Mouse (Mus musculus) limb, embryonic 11.5 days (tissue): ENCODE results near the gene Ankrd35. TPM values are rescaled to one million over a fixed set of nuclear protein-coding genes. Genes with fewer than 3 reads are reported as not detected.
A peak's percentile ranks its signal among the peaks of the same experiment; 100 is the strongest.
"Not testable (repeated sequence)": the region's sequence is repeated elsewhere in the genome, so short reads cannot be mapped to it uniquely, and the experiment has no call there.

Experiments
- ATAC-seq: fragments of 200-750 bp; cut with Nextera tagmentation; 2 replicates; pipeline ENCODE4 v1.8.0; 2017; ENCODE audit warnings: low read depth; ENCODE audit not compliant: insufficient number of reproducible peaks, low FRiP score, low TSS enrichment
- DNase-seq: peaks from one replicate; pipeline ENCODE4 v3.0.0-alpha.2; 2015; ENCODE audit warnings: low spot score
- H3K27ac ChIP-seq: fragments of 300-500 bp; sonication (generic); replicated peaks from 2 replicates; pipeline ENCODE4 v1.5.1; 2014; ENCODE audit warnings: low read depth, mild to moderate bottlenecking, low read length
- H3K27me3 ChIP-seq: fragments of 300-500 bp; sonication (generic); 2 replicates; pipeline ENCODE4 v1.6.1; 2014; ENCODE audit warnings: mild to moderate bottlenecking, low read length, mixed read lengths; ENCODE audit not compliant: control insufficient read depth, insufficient read depth
- H3K36me3 ChIP-seq: fragments of 300-500 bp; sonication (generic); 2 replicates; pipeline ENCODE4 v1.6.1; 2014; ENCODE audit warnings: mild to moderate bottlenecking, low read length, moderate library complexity, mixed read lengths; ENCODE audit not compliant: control insufficient read depth, insufficient read depth
- H3K4me1 ChIP-seq: fragments of 300-500 bp; sonication (generic); 2 replicates; pipeline ENCODE4 v1.6.1; 2014; ENCODE audit warnings: low read length, mixed read lengths; ENCODE audit not compliant: control insufficient read depth, insufficient read depth
- H3K4me2 ChIP-seq: fragments of 300-500 bp; sonication (generic); 2 replicates; pipeline ENCODE4 v1.6.1; 2014; ENCODE audit warnings: low read depth, mild to moderate bottlenecking, moderate library complexity; ENCODE audit not compliant: severe bottlenecking
- H3K4me3 ChIP-seq: fragments of 300-500 bp; sonication (generic); 2 replicates; pipeline ENCODE4 v1.5.1; 2014; ENCODE audit warnings: low read depth, low read length
- H3K9ac ChIP-seq: fragments of 300-500 bp; sonication (generic); 2 replicates; pipeline ENCODE4 v1.6.1; 2014; ENCODE audit warnings: mild to moderate bottlenecking, low read length
- H3K9me3 ChIP-seq: fragments of 300-500 bp; sonication (generic); 2 replicates; pipeline ENCODE4 v1.6.1; 2016; ENCODE audit warnings: low read length; ENCODE audit not compliant: control insufficient read depth
- WGBS: fragments of 180-500 bp; shearing (Covaris S2); extraction: QIAGEN DNeasy Blood & Tissue Kit; methylation state at CpG from one replicate; pipeline ENCODE4 v1.1.7; 2014; 5-methylcytosine and 5-hydroxymethylcytosine counted together
- polyA plus RNA-seq: library from polyadenylated mRNA; unstranded; fragments of >200 nt; fragmentation: Nextera tagmentation; extraction: Ambion mirVana; gene quantifications from 2 replicates; pipeline ENCODE4 v1.2.1, GENCODE M21; 2014

The Ankrd35 gene
- polyA plus RNA-seq, 1 experiment from 2014 or later = 0.31 TPM

DNA sequence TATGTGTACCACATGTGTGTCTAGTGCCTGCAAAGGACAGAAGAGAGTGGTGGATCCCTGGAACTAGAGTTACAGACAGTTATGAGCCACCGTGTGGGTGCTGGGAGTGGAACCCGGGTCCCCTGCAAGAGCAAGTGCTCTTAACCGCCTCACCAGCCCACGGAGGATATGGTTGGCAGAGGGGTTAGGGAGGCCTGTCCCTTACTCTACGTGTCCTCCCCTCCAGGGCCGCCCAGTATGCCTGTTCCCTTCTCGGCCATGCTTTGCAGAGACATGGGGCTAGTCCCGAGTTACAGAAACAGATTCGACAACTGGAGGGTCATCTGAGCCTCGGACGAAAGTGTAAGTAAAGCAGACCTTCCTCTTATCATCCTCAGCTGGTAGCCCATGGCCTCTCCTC lies 33.5 kb upstream of the Ankrd35 start:
- Histone ChIP-seq H3K27ac (no peak overlapping the region; the same call in 1 of the 2 replicates), H3K4me3 (peak overlapping the region; percentile 95), H3K9ac (peak overlapping the region; percentile 95; the same call in 1 of the 2 replicates), H3K4me2 (peak overlapping the region; percentile 81), H3K27me3 (no peaks in the 10 kb centered on the region), H3K9me3 (peaks cover 2% of the 10 kb centered on the region; the same call in 1 of the 2 replicates), H3K4me1 (0 out of 2 replicates have a peak, but pooled peaks cover 3% of the 10 kb centered on the region), H3K36me3 (peaks cover 13% of the 10 kb centered on the region; the same call in 1 of the 2 replicates)
- ATAC-seq (no peak), DNase-seq (peak; percentile 22)
- WGBS = 69% methylated on average over 11 of the region's 11 CpGs

- 62% methylated on average over 1 of the region's 1 CpGs for WGBS
- Histone ChIP-seq H3K9me3 (no peaks in the 10 kb centered on the region), H3K27ac (no peak overlapping the region), H3K4me1 (0 out of 2 replicates have a peak, but pooled peaks cover 3% of the 10 kb centered on the region), H3K4me3 (no peak overlapping the region), H3K36me3 (peaks cover 6% of the 10 kb centered on the region; the same call in 1 of the 2 replicates), H3K9ac (no peak overlapping the region), H3K27me3 (no peaks in the 10 kb centered on the region), H3K4me2 (no peak overlapping the region)
- ATAC-seq = no peak
- DNase-seq = peak; percentile 71
These were observed 30.7 kb upstream of the Ankrd35 start for GRCm38 (mm10) chr3:96639219-96639618.

- WGBS = 74% methylated on average over 7 of the region's 7 CpGs
- peak; percentile 56 for DNase-seq
- H3K4me3 ChIP-seq = no peak within 1 kb of the TSS
- no peak within 1 kb of the TSS for H3K27ac ChIP-seq
- H3K4me2 ChIP-seq = no peak within 1 kb of the TSS
- no peaks in the 10 kb centered on the region for H3K27me3 ChIP-seq
- H3K36me3 ChIP-seq = no peaks in the 10 kb centered on the region
- H3K9me3 ChIP-seq = no peaks in the 10 kb centered on the region
- no peaks in the 10 kb centered on the region for H3K4me1 ChIP-seq
- no peak for ATAC-seq
- H3K9ac ChIP-seq = no peak within 1 kb of the TSS
These were observed 24.8 kb upstream of the Ankrd35 start, which contains the start of gene Itga10 for GRCm38 (mm10) chr3:96645018-96645649. Gene Itga10 (plus strand): TSS chr3:96645584.

DNA sequence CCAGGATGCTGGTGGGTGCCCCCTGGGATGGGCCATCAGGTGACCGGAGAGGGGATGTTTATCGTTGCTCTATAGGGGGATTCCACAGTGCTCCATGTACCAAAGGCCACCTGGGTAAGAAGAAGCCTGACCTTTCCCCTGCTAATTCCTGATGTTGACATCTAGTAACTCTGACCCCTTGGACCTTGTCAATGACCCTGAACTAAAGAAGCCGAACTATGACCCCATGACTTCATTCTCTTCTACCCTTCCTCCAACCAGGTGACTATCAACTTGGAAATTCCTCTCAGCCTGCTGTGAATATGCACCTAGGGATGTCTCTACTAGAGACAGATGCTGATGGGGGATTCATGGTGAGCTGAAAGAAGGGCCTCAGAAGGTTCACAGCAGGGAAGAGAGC lies 22.6 kb upstream of the Ankrd35 start:
- Histone ChIP-seq H3K4me3 (no peak overlapping the region), H3K4me2 (no peak overlapping the region), H3K36me3 (no peaks in the 10 kb centered on the region), H3K27ac (no peak overlapping the region), H3K9me3 (no peaks in the 10 kb centered on the region), H3K27me3 (no peaks in the 10 kb centered on the region), H3K9ac (no peak overlapping the region), H3K4me1 (no peaks in the 10 kb centered on the region)
- DNase-seq (no peak), ATAC-seq (no peak)
- WGBS = 89% methylated on average over 3 of the region's 3 CpGs

DNA sequence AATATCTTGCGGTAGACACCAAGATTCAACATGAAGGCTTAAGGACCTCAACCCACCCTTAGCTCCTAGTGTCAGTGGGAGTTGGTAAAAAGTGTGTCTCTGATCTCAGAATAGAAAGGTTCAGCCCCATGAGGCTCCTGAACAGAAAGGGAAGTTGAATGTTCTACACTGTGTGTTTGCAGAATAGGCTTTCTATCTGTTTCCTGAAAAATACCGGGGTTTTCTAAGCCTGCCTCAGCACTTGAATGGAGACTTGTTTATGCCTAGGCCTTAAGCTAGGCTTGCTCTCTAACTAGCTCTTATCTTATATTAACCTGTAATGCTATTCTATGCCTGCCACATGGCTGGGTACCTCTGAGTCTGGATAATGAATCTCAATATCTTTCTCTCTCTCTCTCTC lies 9.0 kb upstream of the Ankrd35 start:
- H3K4me2 ChIP-seq = no peak overlapping the region
- no peak for ATAC-seq
- H3K9me3 ChIP-seq = no peaks in the 10 kb centered on the region
- no peak for DNase-seq
- no peak overlapping the region for H3K27ac ChIP-seq
- H3K36me3 ChIP-seq = no peaks in the 10 kb centered on the region
- H3K4me3 ChIP-seq = no peak overlapping the region
- H3K27me3 ChIP-seq = no peaks in the 10 kb centered on the region
- no peaks in the 10 kb centered on the region for H3K4me1 ChIP-seq
- H3K9ac ChIP-seq = no peak overlapping the region
- 87% methylated on average over 2 of the region's 2 CpGs for WGBS

- Histone ChIP-seq H3K4me1 (no peaks in the 10 kb centered on the region), H3K27ac (no peak overlapping the region; the same call in 1 of the 2 replicates), H3K27me3 (no peaks in the 10 kb centered on the region), H3K36me3 (no peaks in the 10 kb centered on the region), H3K4me2 (peak overlapping the region; percentile 36), H3K9me3 (no peaks in the 10 kb centered on the region), H3K9ac (no peak overlapping the region; the same call in 1 of the 2 replicates), H3K4me3 (peak overlapping the region; percentile 14; the same call in 1 of the 2 replicates)
- no peak for ATAC-seq
- WGBS = 48% methylated on average over 8 of the region's 8 CpGs
- DNase-seq = peak; percentile 34
These were observed 7.1 kb upstream of the Ankrd35 start for GRCm38 (mm10) chr3:96662731-96663316.

DNA sequence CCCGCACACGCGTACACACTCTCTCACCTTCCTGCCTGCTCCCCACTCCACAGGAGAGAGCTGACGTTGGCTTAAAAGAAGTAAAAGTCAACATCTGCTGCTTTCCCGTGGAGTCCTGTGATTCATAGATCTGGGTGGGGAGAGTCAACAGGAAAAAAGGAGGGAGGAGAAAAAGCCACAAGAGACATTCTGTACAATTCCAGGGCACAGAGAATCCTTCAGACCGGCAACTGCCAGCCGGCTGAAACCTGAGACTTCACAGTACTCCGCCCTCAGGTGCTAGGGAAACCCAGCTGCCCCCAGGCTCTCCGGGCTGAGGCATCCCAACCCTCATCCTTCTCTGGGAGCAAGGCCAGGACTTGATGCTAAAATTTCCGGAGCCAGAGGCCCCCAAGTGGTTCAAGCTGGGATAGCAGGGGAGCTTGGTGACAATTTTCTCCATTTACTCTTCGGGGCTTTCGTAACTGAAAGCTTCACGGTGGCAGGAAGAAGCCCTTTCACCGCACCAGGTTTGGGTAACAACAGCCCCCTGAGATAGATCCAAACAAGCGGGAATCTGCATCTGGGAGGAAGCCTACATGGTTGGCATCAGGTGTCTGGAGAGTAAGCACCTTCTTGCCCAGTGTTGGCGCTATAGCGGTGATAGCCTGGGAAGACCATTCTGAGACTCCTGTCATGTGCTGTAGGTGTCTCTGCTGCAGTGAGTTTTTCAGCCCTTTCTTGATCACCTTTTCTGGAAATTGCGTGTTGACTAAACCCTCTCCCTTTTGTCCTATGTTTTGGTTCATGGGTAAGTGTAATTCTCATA lies 6.3 kb upstream of the Ankrd35 start:
- peak overlapping the region; percentile 36 for H3K4me2 ChIP-seq
- WGBS = 7% methylated on average over 17 of the region's 18 CpGs

DNA sequence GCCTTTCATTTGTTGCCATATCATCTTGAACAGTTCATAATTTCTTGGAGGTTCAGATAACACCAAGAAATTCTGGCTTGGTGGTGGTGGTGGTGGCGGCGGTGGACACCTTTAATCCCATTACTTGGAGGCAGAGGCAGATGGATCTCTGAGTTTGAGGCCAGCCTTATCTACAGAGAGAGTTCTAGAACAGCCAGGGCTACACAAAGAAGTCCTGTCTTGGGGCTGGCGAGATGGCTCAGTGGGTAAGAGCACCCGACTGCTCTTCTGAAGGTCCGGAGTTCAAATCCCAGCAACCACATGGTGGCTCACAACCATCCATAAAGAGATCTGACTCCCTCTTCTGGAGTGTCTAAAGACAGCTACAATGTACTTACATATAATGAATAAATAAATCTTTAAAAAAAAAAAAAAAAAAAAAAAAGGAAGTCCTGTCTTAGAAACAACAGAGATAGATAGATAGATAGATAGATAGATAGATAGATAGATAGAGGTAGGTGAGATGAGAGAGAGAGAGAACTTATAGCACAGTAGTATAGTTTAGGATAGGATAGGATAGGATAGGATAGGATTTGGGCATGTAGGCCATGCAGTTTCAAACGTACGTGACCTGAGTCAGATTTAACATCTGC lies 4.1 kb upstream of the Ankrd35 start:
- not testable (repeated sequence) for H3K9me3 ChIP-seq, H3K4me3 ChIP-seq, H3K4me1 ChIP-seq, H3K9ac ChIP-seq, DNase-seq, H3K4me2 ChIP-seq, H3K27ac ChIP-seq, H3K27me3 ChIP-seq, H3K36me3 ChIP-seq, ATAC-seq
- 87% methylated on average over 7 of the region's 7 CpGs for WGBS

More for the DNA sequence above, 6.3 kb upstream of the Ankrd35 start:
- Histone ChIP-seq H3K27ac (no peak overlapping the region; the same call in 1 of the 2 replicates), H3K27me3 (no peaks in the 10 kb centered on the region), H3K9ac (no peak overlapping the region; the same call in 1 of the 2 replicates), H3K4me3 (peak overlapping the region; percentile 14), H3K9me3 (no peaks in the 10 kb centered on the region), H3K4me1 (no peaks in the 10 kb centered on the region), H3K36me3 (no peaks in the 10 kb centered on the region)
- ATAC-seq (peak; percentile 84), DNase-seq (peak; percentile 91)
